Mouse (Mus musculus) midbrain, postnatal 0 days (tissue): ENCODE results near the gene 4933428G20Rik. TPM values are rescaled to one million over a fixed set of nuclear protein-coding genes. Genes with fewer than 3 reads are reported as not detected.

Experiments
- ATAC-seq: fragments of 200-750 bp; cut with Nextera tagmentation; 2 replicates; pipeline ENCODE4 v1.8.0; 2017; ENCODE audit warnings: moderate number of reproducible peaks, mild to moderate bottlenecking, moderate TSS enrichment, moderate library complexity; ENCODE audit not compliant: low FRiP score
- DNase-seq: peaks from one replicate; pipeline ENCODE4 v3.0.0-alpha.2; 2015; ENCODE audit warnings: low spot score
- H3K27ac ChIP-seq: fragments of 300-500 bp; sonication (generic); 2 replicates; pipeline ENCODE4 v1.5.1; 2014; ENCODE audit warnings: low read depth, mild to moderate bottlenecking, low read length, mixed read lengths
- H3K27me3 ChIP-seq: fragments of 300-500 bp; sonication (generic); 2 replicates; pipeline ENCODE4 v1.6.1; 2014; ENCODE audit warnings: low read length, control low read depth, mixed read lengths; ENCODE audit not compliant: insufficient read depth
- H3K36me3 ChIP-seq: fragments of 300-500 bp; sonication (generic); 2 replicates; pipeline ENCODE4 v1.6.1; 2014; ENCODE audit warnings: low read length, control low read depth, mixed read lengths; ENCODE audit not compliant: insufficient read depth
- H3K4me1 ChIP-seq: fragments of 300-500 bp; sonication (generic); 2 replicates; pipeline ENCODE4 v1.6.1; 2014; ENCODE audit warnings: mild to moderate bottlenecking, control low read depth, antibody characterized with exemption, low read length, mixed read lengths; ENCODE audit not compliant: insufficient read depth
- H3K4me2 ChIP-seq: fragments of 300-500 bp; sonication (generic); 2 replicates; pipeline ENCODE4 v1.6.1; 2014; ENCODE audit warnings: low read depth, mild to moderate bottlenecking, low read length, mixed read lengths; ENCODE audit not compliant: poor library complexity, severe bottlenecking
- H3K4me3 ChIP-seq: fragments of 300-500 bp; sonication (generic); 2 replicates; pipeline ENCODE4 v1.5.1; 2014; ENCODE audit warnings: low read depth, mild to moderate bottlenecking, low read length, moderate library complexity
- H3K9ac ChIP-seq: fragments of 300-500 bp; sonication (generic); replicated peaks from 2 replicates; pipeline ENCODE4 v1.6.1; 2014; ENCODE audit warnings: mild to moderate bottlenecking, low read length, moderate library complexity, mixed read lengths; ENCODE audit not compliant: poor library complexity, severe bottlenecking
- H3K9me3 ChIP-seq: fragments of 300-500 bp; sonication (generic); 2 replicates; pipeline ENCODE4 v1.6.1; 2016; ENCODE audit warnings: low read length, control low read depth
- CTCF ChIP-seq: IDR thresholded peaks from 2 replicates; pipeline ENCODE4 v1.5.1; 2016; ENCODE audit warnings: antibody characterized with exemption, mild to moderate bottlenecking
- WGBS: fragments of 180-500 bp; shearing (Covaris S2); extraction: QIAGEN DNeasy Blood & Tissue Kit; methylation state at CpG from one replicate; pipeline ENCODE4 v1.1.7; 2014; 5-methylcytosine and 5-hydroxymethylcytosine counted together
- polyA plus RNA-seq: library from polyadenylated mRNA; unstranded; fragments of >200 nt; fragmentation: Nextera tagmentation; extraction: Ambion mirVana; gene quantifications from 2 replicates; pipeline ENCODE4 v1.2.1, GENCODE M21; 2015
- total RNA-seq: library from RNA; depleted of rRNA; stranded (reverse); fragments of >200 nt; gene quantifications from 2 replicates; pipeline ENCODE4 v1.2.3, GENCODE M21; 2014

4933428G20Rik gene
- total and polyA plus RNA-seq, 2 experiments from 2014 or later: 0.91 TPM; not detected in 1

DNA sequence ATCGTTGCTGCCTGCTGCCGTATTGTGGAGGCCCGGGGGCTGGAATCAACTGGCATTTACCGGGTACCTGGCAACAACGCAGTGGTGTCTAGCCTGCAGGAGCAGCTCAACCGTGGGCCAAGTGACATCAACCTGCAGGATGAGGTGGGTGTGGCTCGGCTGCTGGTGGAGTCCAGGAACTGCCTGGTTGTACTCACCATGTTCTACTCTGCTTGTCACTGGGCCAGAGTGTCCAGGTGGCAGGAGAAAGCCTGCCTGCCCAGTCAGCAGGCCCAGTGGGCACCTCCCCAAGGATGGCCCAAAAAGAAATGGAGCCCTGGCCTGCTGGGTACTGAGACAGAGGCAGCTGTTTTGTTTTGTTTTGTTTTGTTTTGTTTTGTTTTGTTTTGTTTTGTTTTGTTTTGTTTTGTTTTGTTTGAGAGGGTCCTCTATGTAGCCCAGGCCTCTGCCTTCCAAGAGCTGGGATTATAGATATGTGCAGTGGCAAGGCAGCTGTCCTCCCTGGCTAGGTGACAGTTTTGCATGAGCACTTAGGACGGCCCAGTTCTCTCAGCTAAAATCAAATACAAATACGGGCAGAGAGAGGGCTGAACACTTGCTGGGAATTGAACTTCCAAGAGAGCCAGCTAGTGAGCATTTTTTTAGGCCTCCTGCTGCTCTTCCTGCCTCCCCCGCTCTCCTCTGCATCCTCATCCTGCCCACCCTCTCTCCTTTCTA lies 33.5 kb downstream of the 4933428G20Rik start:
- peak; percentile 27 for DNase-seq

DNA sequence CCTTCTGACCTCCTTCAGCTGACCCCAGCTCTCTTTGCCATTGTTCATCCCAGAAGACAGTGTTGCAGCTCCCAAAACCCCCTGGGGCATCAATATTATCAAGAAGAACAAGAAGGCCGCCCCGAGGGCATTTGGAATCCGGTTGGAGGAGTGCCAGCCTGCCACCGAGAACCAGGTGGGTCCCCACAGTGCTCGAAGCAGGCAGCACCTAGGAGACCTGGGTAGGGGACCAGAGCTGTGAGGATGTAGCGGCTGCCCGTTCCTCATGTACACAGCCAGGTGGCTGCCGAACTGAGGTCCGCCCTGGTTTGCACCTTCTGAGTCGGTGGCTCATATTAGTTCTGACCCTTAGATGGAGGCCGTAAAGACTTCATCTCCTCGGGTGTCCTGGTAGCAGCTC lies 34.2 kb downstream of the 4933428G20Rik start:
- Histone ChIP-seq H3K9me3 (no peaks in the 10 kb centered on the region), H3K9ac (no peak overlapping the region), H3K27me3 (no peaks in the 10 kb centered on the region), H3K36me3 (peaks cover 70% of the 10 kb centered on the region), H3K27ac (no peak overlapping the region), H3K4me2 (no peak overlapping the region), H3K4me1 (no peaks in the 10 kb centered on the region), H3K4me3 (no peak overlapping the region)
- ATAC-seq (no peak), DNase-seq (no peak)
- 84% methylated on average over 12 of the region's 12 CpGs for WGBS
- no peak for TF ChIP-seq CTCF

More for the DNA sequence above, 33.5 kb downstream of the 4933428G20Rik start:
- WGBS: 71% methylated on average over 10 of the region's 10 CpGs
- H3K9me3 ChIP-seq: no peaks in the 10 kb centered on the region
- no peak for ATAC-seq
- no peak overlapping the region for H3K9ac ChIP-seq
- H3K4me1 ChIP-seq: no peaks in the 10 kb centered on the region
- no peak overlapping the region for H3K27ac ChIP-seq
- no peak overlapping the region for H3K4me3 ChIP-seq
- H3K36me3 ChIP-seq: peaks cover 70% of the 10 kb centered on the region
- H3K27me3 ChIP-seq: no peaks in the 10 kb centered on the region
- TF ChIP-seq CTCF: no peak
- H3K4me2 ChIP-seq: no peak overlapping the region

DNA sequence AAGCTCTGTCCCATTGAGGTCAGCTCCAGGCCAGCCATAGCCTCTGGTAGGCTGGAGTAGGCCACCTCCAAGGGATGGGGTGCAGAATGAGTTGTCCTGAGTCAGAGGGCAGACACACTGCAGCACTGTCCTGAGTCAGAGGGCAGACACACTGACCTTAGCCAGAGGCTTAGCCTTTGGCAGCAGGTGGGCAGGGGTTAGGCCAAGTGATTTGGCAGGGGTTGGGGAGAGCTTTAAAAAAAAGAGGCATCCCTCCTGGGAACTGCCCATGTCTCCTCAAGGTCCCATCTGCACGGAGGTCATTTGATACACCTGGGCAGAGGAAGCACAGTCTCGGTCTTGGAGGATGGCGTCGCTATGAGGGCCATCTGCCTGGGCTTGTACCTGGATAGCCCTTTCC lies 36.1 kb downstream of the 4933428G20Rik start:
- no peak for ATAC-seq
- peaks cover 66% of the 10 kb centered on the region for H3K36me3 ChIP-seq
- H3K4me1 ChIP-seq: no peaks in the 10 kb centered on the region
- WGBS: 93% methylated on average over 4 of the region's 4 CpGs
- no peak overlapping the region for H3K4me2 ChIP-seq
- no peak for TF ChIP-seq CTCF
- H3K27ac ChIP-seq: no peak overlapping the region
- no peaks in the 10 kb centered on the region for H3K9me3 ChIP-seq
- DNase-seq: no peak
- no peak overlapping the region for H3K4me3 ChIP-seq
- no peak overlapping the region for H3K9ac ChIP-seq
- no peaks in the 10 kb centered on the region for H3K27me3 ChIP-seq

DNA sequence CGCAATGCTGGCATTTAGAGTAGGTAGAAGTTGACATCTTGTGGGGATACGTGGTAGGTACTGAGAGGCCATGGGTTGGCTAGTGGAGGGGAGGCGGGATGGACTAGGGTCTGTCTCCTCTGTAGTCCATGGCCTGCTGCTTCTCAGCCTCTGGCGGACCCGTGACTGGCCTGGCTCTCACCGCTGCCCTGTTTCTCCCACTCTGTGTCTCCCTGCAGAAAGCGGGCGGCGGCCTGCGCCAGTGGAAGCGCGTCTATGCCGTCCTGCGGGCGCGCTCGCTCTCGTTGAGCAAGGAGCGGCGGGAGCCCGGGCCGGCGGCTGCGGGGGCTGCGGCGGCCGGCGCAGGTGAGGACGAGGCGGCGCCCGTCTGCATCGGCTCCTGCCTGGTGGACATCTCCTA lies 37.0 kb downstream of the 4933428G20Rik start:
- peaks cover 71% of the 10 kb centered on the region for H3K36me3 ChIP-seq
- ATAC-seq: no peak
- 34% methylated on average over 33 of the region's 33 CpGs for WGBS

DNA sequence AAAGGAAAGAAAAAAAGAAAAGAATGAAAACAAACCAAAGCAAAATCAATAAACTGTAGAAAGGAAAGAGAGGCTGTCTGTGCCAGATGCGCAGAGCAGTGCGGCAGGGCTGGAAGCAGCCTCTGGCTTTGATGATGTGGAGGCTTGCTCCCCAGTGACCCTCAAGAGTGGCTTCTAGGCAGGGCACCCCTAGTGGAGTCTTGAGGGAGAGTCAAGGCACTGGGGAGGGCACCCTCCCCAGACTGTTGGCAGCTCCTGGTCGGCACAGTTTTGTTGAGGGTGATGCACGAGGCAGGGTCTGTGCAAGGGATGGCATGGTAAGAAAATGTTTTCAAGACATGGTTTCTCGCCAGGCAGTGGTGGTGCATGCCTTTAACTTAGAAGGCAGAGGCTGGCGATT lies 37.6 kb downstream of the 4933428G20Rik start:
- H3K4me2 ChIP-seq: no peak overlapping the region
- H3K4me1 ChIP-seq: no peaks in the 10 kb centered on the region
- no peak for ATAC-seq
- H3K9me3 ChIP-seq: no peaks in the 10 kb centered on the region
- DNase-seq: no peak
- no peak for TF ChIP-seq CTCF
- no peak overlapping the region for H3K9ac ChIP-seq
- H3K4me3 ChIP-seq: no peak overlapping the region
- no peak overlapping the region for H3K27ac ChIP-seq
- WGBS: 90% methylated on average over 6 of the region's 6 CpGs
- H3K36me3 ChIP-seq: peaks cover 71% of the 10 kb centered on the region
- no peaks in the 10 kb centered on the region for H3K27me3 ChIP-seq

More for the DNA sequence above, 37.0 kb downstream of the 4933428G20Rik start:
- Histone ChIP-seq H3K4me3 (no peak overlapping the region), H3K4me1 (no peaks in the 10 kb centered on the region), H3K9ac (no peak overlapping the region), H3K27me3 (no peaks in the 10 kb centered on the region), H3K27ac (no peak overlapping the region), H3K4me2 (no peak overlapping the region), H3K9me3 (no peaks in the 10 kb centered on the region)
- no peak for TF ChIP-seq CTCF
- DNase-seq: no peak

- Histone ChIP-seq H3K36me3 (peaks cover 72% of the 10 kb centered on the region), H3K27ac (no peak overlapping the region), H3K9ac (no peak overlapping the region), H3K9me3 (no peaks in the 10 kb centered on the region), H3K27me3 (no peaks in the 10 kb centered on the region), H3K4me3 (no peak overlapping the region), H3K4me2 (no peak overlapping the region), H3K4me1 (no peaks in the 10 kb centered on the region)
- ATAC-seq (no peak), DNase-seq (no peak)
- 91% methylated on average over 3 of the region's 3 CpGs for WGBS
- no peak for TF ChIP-seq CTCF
These were observed 38.8 kb downstream of the 4933428G20Rik start for GRCm38 (mm10) chr11:97461307-97461820.
